Mouse (Mus musculus): ENCODE results near the gene Slc17a9. TPM values are rescaled to one million over a fixed set of nuclear protein-coding genes. Genes with fewer than 3 reads are reported as not detected.
"Not testable (repeated sequence)": the region's sequence is repeated elsewhere in the genome, so short reads cannot be mapped to it uniquely, and the experiment has no call there.

The Slc17a9 gene
- total RNA-seq, 2 experiments from 2014 or later = 0.34 to 0.57 TPM

DNA sequence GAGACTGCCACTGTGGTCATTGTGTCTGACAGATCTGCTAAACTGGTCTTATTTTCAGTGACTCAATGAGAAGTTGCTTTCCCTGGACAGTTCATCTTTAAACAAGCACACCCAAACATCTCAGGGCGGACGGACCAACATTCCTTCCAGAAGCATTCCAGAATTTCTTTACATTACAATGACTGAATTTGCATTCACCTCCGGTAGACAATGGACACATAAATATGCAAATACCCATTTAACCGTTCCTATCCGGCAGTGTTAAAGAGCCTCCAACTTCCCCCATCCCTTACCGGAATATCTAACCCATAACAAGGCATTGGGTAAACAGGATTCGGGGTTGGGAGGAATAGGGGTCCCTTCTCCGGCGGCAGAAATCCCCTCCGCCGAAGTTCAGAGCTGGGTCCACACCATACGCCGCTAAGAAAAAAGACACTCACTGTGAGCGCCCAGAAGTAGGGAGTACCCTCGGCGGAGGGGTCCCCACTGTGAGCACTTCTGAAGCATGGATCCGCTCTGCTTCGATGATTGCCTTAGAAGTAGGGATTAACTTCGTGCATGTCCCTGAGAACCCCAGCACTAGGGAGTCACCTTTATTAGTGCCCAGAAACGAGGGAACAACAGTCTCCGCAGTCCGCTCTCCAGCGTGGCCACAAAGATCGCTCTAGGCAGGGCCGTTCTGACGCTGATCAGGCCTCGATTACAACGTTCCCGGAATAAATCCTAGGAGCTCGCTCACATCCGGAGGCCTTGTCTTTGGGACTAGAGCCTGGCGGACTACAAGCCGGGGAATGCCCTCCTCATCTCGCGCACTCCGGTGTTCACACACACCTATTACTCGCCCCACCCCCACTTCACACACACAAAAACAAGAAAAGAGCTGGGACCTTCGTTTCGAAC lies 15.8 kb upstream of the Slc17a9 start:
- no peak for DNase-seq
- intact Hi-C loops (cut with DNase I) = no loop called here

DNA sequence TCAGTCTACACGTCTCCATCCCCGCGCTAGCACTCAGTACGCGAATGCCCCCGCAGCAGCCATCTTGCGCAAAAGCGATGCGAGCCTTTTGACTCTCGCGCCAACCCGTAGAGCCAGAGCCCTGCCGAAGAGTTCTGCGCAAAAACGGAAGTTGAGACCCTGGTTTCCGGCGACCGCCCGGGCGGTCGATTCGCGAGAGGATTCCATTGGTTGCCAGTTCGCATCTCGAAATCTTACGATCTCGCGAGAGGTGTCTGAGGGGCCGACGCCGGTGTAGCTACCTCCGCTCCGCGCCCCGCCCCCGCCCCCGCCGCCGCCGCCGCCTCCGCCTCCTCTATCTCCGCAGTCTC lies 15.2 kb upstream of the Slc17a9 start, which contains the start of the genes Dido1 and Gid8:
Gene Dido1, minus strand, starts transcription at position 77 of the 350 bp plus-strand sequence.
Gene Gid8, plus strand, starts transcription at position 195 of the 350 bp plus-strand sequence.
- intact Hi-C loops (cut with DNase I) = loop anchor here (2.0 kb wide), 1 partner anchor 31 kb away; no protein-coding TSS in a partner anchor
- peak; percentile 95 to 96 for DNase-seq

DNA sequence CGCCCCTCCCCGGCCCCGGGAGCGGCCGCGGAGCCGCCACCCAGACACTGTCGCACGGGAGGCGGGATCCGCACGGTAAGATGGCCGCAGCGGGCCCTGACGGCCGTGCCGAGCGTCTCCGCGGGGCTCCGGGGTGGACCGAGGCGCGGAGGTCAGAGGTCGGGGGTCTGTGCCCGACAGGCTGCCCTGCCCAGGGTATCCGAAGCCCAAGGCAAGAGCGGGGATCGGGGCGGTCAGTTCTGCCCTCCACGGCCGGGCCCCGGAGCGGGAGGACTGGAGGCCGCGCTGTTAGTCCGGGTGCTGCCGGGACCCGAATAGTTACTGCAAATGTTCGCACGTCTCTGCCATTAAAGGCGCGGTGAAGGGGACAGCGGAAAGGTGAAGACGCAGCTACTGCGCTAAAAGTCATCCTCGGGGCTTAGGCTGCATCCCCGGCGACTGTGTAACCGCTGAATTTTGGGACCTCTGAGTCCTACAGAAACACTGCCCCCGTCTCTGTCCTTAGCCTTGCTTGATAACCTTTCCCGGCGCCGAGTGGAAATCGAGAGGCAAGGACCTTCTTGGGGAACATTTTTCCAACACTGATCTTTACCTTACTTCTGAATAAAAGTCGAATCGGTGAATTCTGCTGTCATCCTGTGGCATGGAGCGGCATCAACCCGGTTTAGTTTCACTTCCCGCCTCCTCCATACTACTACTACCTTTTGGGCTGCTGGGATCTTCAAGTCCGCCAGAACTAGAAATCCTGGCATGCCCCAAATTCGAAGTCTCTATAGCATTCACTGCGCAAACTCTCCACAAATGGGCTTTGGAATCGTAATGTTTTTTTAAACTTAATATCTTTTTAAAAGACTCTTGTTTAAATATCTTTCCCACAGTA lies 14.5 kb upstream of the Slc17a9 start:
- DNase-seq = no peak
- intact Hi-C loops (cut with DNase I) = loop anchor here (2.0 kb wide), 1 partner anchor 32 kb away; no protein-coding TSS in a partner anchor

DNA sequence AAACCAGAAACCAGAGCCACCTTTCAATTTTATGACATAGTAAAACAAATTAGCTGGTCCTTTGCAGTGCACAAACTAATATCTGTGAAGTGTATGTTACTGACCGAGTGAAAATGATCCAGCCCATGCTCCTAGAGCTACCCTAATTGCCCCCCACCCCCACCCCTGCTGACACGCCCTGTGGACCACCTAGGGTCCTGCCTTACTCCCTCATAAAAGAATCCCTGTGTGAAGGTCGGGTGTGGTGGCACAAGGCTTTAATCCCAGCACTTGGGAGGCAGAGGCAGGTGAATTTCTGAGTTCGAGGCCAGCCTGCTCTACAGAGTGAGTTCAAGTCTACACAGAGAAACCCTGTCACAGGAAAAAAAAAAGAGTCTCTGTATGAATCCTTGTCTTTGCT lies 13.5 kb upstream of the Slc17a9 start:
- DNase-seq = no peak
- intact Hi-C loops (cut with DNase I) = loop anchor here (2.0 kb wide), 1 partner anchor 33 kb away; no protein-coding TSS in a partner anchor

DNA sequence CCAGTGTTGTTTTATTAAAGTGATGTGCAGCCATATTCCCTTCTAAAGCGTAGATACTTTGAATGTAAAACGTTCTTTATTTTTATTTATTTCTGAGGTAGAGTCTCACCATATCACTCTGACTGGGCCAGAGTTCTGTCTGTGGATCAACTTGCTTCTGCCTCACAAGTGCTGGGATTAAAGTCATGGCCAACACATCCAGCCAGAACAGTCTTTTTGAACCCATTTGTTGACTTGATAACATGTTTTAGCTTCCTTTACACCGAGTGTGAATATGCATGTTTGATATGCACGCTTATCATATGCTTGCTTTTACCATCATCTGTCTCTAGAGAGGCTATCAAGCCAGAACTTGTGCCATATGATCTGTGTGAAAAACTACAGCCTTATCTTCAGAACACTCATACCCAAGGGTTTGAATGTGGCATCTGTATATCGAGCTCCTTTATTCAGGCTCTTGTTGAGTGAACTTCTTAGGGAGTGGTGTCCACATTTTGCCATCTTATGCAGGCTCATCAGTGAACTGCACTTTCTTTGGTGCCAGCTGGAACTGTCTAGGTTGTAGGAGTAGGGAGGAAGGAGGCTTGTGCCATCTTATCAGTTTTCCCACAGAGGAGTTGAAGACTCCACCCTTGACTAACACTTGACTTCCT lies 12.9 kb upstream of the Slc17a9 start:
- no peak for DNase-seq
- intact Hi-C loops (cut with DNase I) = no loop called here

DNA sequence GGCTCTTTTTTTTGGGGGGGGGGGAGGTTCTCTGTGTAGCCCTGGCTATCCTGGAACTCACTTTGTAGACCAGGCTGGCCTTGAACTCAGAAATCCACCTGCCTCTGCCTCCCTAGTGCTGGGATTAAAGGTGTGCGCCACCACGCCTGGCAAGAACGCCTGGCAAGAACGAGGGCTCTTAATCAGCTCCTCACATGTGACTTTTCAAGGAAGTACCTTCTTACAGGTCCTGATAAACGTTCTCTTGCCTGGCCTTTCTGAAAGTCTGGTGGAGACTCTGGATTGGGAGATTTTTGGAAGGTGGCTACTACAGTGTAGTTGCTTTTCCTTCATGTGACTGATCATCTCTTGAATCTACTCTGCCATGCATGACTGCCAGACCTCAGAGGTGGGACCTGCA lies 2.3 kb upstream of the Slc17a9 start:
- intact Hi-C loops (cut with DNase I) = loop anchor here (5.0 kb wide), 1 partner anchor 40 kb away; no protein-coding TSS in a partner anchor
- not testable (repeated sequence) for DNase-seq

DNA sequence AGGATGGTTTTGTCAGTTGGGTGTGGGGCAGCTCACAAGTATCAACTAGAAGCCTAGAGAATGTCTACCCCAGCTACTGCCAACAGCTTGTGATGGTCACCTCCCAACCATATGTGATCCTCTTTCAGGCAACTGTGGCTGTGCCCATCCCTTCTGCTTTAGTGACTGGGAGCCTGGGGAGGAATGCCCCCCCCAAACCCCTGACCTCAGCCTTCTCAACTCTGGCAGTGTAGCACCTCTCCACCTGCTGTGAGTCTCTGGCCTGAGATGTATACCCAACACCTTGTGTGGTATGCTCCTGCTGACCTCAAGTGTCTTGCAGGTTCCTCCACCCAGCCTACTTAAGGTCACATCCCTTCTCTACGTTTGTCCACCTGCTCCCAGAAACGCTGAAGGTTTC lies 1.2 kb upstream of the Slc17a9 start:
- no peak for DNase-seq
- intact Hi-C loops (cut with DNase I) = loop anchor here (5.0 kb wide), 1 partner anchor 42 kb away; no protein-coding TSS in a partner anchor

DNA sequence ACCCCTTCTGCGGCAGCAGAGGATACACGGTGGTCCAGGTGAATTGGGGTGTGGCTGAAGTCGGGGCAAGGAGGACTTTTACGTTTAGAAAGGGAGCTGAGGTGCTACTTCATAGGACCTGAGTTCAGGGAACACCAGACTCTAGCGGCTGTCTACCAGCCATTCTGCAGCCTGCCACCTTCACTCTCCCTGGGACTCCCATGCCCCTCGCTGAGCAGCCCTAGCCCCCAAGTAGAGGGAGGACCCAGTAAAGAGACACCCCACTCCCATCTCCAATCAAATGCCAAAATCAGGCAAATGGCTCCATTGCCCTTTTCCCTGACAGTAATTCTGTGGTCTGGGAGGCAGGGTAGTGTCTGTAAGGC lies 333 bp downstream of the Slc17a9 start:
- intact Hi-C loops (cut with DNase I) = no loop called here
- DNase-seq = no peak

DNA sequence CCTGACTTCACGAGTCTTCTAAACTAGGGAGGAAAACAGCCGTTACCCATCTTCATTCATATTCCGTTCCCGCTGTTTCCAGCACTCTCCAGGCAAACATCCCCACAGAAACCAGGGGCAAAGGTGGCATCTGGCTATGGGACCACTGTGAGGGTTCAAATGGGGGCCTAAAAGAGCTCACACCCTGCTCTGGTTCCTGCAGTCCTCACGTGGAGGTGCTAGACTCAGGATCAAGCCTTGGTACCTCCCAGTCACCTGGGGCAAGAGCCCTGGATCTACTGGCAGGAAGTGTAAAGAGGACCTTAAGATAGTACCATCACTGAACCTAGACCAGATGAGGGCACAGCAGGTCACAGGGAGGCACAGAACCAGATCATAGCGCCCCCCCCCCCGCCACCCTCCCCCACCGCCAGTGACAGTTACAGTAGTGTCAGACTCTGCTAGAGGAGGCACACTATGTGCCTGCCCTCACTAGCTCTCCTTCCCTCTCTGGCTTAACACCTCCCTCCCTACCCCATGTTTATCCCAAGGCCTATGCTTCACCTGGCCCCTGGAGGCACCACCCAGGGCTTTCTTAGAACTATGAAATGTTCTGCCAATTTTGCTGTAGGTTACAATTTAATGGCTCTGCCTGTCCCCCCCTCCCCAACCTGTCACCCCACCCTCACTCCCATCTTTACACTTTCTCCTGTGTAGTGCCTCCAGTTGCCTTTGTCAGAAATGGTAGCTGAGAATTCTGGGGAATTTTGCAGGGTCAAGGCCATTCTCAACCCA lies 980 bp downstream of the Slc17a9 start:
- intact Hi-C loops (cut with DNase I) = no loop called here
- no peak for DNase-seq

DNA sequence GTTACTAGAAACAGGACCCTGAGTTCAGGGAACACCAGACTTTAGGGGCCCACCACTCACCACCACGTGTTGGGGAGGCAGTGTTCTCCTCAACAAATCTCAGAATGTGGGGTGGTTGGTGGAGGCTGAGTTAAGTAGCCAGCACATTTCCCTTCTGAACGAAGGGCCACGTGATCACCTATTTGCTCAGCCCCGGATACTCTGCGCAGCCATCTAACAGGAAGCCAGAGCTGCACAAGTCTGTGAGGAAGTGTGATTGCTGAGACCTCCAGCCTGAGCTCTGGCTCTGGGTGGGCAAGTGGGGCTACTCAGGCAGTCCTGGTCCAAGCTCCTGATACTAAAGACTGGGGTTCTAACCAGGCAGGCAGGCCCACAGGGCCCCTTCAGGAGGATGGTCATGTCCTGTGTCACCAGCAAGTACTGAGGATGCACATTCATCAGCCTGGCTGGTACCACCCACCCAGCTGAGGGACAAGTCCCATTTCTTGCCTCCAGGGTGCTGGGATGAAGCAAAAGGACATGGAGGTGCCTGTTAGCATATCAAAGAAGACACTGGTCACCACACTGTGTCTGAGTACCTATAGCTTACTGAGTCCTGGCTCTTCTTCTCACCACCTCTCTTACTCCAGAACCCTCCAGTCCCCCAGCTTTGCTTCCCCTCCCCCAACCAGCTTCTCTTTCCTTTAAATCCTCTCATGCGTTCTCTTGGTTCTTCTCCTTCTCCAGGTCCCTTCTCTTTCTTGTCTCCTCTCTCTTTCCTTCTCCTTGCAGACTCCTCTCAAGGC lies 1.8 kb downstream of the Slc17a9 start:
- intact Hi-C loops (cut with DNase I) = no loop called here
- no peak for DNase-seq

DNA sequence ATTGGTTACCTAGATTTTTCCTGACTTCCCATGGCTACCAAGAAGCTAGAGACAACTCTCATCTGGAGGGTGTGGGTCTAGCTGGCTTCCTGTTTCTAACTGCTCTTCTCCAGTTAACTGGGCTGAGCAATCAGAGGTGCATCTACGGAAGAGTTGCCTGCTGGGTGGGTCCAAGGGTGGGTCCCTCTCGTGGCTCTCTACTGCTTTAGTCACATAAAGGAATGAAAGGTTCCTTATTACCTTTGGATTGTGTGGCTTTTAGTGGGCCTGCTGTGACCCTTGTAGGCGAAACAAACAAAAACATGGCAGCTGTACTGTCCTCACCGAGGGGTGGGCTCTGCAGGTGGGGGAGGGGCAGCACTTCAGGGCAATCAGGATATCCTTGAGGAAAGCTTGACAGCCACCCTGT lies 2.6 kb downstream of the Slc17a9 start:
- intact Hi-C loops (cut with DNase I) = no loop called here
- no peak for DNase-seq

DNA sequence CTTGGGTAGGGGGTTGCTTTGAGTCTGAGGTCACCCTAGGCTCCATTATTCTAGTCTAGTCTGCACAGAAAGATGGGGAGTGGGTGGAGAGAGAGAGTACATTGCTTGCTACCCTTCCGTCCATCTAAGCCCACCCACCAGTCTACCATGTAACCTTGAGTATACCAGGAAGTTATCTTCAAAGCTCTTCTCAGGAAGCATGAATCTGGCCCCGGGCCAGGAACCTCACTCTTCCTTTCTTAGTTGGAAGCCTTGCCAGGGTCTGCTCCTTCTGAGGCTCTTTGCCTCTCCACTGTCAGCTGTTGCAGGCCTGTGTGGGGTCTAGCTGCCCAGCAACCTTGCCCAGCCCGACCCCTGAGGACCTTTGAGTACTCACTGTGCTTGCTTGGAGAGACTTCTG lies 6.0 kb downstream of the Slc17a9 start:
- intact Hi-C loops (cut with DNase I) = no loop called here
- DNase-seq = no peak

DNA sequence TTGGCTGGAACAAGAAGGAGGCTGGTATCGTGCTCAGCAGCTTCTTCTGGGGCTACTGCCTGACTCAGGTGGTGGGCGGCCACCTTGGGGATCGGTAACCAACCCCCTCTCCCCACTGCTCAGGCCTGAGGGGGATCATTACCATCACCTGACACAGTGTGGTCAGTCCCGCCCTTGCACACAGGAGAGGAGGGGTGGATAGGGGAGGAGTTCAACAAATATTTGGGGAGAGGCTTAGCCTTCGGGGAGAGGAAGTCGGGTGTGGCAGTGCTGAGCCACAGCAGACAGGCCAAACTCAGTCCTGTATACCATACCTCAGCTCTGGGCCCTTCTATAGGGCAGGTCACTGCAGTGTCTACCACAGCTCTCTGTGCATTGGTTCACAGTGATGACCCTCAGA lies 6.9 kb downstream of the Slc17a9 start:
- no peak for DNase-seq
- intact Hi-C loops (cut with DNase I) = no loop called here

DNA sequence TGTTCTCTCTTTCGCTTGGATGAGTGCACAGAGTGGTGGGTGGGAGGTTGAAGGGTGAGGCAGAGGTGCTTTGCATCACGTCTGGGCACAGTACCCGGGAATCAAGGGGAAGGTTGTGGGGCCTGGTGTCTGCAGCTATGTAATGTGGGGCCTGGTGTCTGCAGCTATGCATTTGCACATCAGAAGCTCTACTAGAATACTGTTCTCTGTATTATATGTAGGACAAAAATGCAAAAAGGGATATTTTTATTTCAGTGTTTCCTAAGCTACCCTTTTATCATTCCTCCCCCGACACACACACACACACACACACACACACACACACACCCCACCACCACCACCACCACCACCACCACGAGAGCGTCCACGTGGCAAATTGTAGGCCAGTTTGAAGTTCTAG lies 10.2 kb downstream of the Slc17a9 start:
- intact Hi-C loops (cut with DNase I) = no loop called here
- DNase-seq = no peak

DNA sequence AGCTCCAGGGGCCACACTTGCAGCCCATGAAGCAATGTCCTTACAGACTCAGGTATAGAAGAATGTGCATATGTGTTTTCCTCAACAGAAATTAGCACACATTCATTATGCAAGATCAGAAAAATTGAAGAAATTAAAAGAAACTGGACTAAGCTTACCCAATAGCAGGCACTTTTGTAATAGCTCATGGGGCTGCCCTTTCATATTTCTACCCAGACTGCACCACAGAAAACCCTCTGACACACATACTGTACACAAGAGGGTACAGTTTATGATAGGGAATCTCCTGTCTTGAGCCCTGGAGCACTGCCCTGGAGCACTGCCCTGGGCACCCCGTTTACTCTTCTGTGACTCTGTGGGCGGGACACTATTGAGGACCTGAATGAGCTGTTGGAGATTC lies 12.9 kb downstream of the Slc17a9 start:
- intact Hi-C loops (cut with DNase I) = no loop called here
- DNase-seq = no peak

DNA sequence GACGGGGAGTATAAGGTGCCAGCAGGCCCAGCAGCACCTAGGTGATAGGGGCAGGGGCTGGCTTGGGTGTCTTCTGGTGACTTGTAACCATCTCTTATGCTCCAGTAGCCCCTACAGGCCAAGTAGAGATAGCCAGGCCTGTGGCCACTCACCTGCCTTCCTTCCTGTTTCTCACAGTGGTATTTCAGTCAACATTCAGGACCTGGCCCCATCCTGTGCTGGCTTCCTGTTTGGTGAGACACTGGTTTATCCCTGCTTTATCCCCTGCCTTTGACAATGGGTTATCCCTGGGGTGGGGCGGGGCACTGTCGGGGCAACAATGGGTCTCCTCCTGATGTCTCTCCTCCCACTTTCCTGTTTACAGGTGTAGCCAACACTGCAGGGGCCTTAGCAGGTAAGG lies 15.3 kb downstream of the Slc17a9 start:
- no peak for DNase-seq
- intact Hi-C loops (cut with DNase I) = loop anchor here (10.0 kb wide), 1 partner anchor 266 kb away; no protein-coding TSS in a partner anchor

DNA sequence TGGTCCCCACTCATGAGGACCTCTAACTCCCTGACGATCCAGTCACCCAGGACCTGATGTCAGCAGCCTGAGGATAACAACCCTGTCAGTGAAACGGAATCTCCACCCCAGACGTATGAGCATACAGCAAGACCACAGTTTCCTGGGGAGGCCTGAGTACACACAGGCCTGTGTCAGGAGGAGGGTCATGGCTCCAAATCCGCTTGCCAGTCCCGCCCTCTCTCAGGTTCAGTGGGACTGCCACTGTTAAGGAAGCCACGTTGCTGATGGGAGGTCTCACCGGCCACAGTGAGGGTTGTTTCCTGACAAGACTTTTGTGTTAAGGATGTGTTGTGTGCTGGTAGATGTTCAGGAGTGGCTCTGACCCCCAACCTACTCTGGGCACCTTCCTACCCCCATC lies 16.4 kb downstream of the Slc17a9 start:
- intact Hi-C loops (cut with DNase I) = loop anchor here (10.0 kb wide), 1 partner anchor 267 kb away; no protein-coding TSS in a partner anchor
- no peak for DNase-seq

DNA sequence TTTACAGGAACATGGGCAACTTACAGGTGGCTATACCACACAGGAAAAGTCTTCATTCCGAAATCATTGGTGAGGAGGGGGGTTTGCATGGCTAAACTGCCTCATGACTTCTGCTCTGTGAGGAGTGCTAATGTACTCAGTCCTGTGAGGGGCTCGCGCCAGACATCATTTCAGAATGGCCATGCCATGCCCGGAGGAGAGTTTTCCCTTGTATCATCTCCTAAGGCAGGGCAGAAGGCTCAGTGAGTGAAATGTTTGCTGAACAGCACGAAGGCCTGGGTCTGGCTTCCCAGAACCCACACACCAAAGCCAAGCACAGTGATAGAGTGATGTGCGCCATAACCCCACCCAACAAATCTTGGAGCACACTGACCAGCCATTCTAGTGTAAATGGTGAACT lies 17.8 kb downstream of the Slc17a9 start:
- intact Hi-C loops (cut with DNase I) = loop anchor here (10.0 kb wide), 1 partner anchor 268 kb away; no protein-coding TSS in a partner anchor
- no peak for DNase-seq

DNA sequence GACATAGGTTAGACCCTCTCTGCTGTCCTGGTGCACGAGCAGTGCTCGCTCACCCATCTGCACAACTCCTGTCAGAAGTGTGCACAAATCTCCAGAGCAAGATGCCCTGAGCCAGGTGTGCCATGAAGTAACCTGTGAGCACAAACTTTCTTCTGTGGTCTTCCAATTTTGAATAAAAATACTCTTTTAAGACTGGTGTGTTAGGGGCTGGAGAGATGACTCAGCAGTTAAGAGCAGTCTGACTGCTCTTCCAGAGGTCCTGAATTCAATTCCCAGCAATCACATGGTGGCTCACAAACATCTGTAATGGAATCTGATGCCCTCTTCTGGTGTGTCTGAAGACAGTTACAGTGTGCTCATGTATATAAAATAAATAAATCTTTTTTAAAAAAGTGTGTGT lies 18.3 kb downstream of the Slc17a9 start:
- intact Hi-C loops (cut with DNase I) = loop anchor here (10.0 kb wide), 1 partner anchor 269 kb away; no protein-coding TSS in a partner anchor
- no peak for DNase-seq

Data from heart, postnatal 14 days (tissue).